Mouse (Mus musculus): ENCODE measurements at regions not wholly inside any gene's neighbourhood (a gene's known extent, or its start where the extent isn't known, plus 50 kb on each side); places are given as distances from the start of the nearest gene placed in this dataset.

DNA sequence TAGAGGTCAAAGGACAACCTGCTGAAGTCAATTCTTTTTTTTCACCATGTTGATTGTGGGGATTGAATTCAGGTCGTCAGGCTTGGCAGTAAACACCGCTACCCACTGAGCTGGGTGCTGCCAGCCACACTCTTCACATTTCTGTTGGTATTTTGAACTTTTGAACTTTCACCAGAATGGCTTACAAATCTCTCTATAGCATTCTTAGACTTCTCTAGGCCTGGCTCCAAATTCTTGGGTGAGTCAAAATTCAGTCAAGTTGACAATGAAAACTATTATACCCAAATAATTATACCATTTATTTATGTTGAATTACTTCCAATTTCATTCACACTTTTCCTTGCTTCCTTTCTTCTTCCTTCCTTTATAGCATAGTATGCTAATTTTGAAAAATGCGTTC is 58.8 kb upstream of the 1700025G04Rik start:
- TF ChIP-seq CTCF (IDR thresholded peaks at IDR 0.05) (no peak), POLR2A (IDR thresholded peaks at IDR 0.05; ENCODE audit: insufficient read depth, low read depth, low read length) (no peak)

Measured in heart, adult 2 months (tissue).